Mouse (Mus musculus) retina, postnatal 1 day (tissue): Measurements from ENCODE around the gene Lgr6.

Source experiments
- DNase-seq: peaks from one replicate; pipeline ENCODE4 v3.0.0-alpha.2; 2012

The Lgr6 gene

GRCm38 (mm10) chr1:135105124-135105523 is at the start of gene Lgr6:
TSS of gene Lgr6 (minus strand) at chr1:135105276.
- DNase-seq = peak; percentile 50

GRCm38 (mm10) chr1:135154411-135154959 is 49.4 kb upstream of the Lgr6 start:
- DNase-seq = peak; percentile 93

GRCm38 (mm10) chr1:135154011-135154410 is 48.9 kb upstream of the Lgr6 start:
- no peak for DNase-seq

GRCm38 (mm10) chr1:135148996-135149395 is 43.9 kb upstream of the Lgr6 start:
- DNase-seq = no peak

- no peak for DNase-seq
Observed at GRCm38 (mm10) chr1:135148476-135148875, 43.4 kb upstream of the Lgr6 start.

GRCm38 (mm10) chr1:135147702-135148058 is 42.6 kb upstream of the Lgr6 start:
- DNase-seq = no peak

GRCm38 (mm10) chr1:135146946-135147701 is 42.0 kb upstream of the Lgr6 start:
- DNase-seq = peak; percentile 78

- DNase-seq = peak; percentile 88
Observed at GRCm38 (mm10) chr1:135146077-135146945, 41.2 kb upstream of the Lgr6 start, which contains the start of gene Arl8a. TSS of gene Arl8a (plus strand) at chr1:135146824.

GRCm38 (mm10) chr1:135143940-135144339 is 38.9 kb upstream of the Lgr6 start:
- no peak for DNase-seq

GRCm38 (mm10) chr1:135142452-135142851 is 37.4 kb upstream of the Lgr6 start:
- DNase-seq = no peak

- no peak for DNase-seq
Observed at GRCm38 (mm10) chr1:135139906-135140305, 34.8 kb upstream of the Lgr6 start.

GRCm38 (mm10) chr1:135136500-135136899 is 31.4 kb upstream of the Lgr6 start:
- DNase-seq = peak; percentile 89

GRCm38 (mm10) chr1:135135111-135135787 is 30.2 kb upstream of the Lgr6 start:
- DNase-seq = no peak

GRCm38 (mm10) chr1:135133678-135134435 is 28.8 kb upstream of the Lgr6 start:
- DNase-seq = no peak

- DNase-seq = no peak
Observed at GRCm38 (mm10) chr1:135132893-135133369, 27.9 kb upstream of the Lgr6 start.

- peak; percentile 69 for DNase-seq
Observed at GRCm38 (mm10) chr1:135132473-135132872, 27.4 kb upstream of the Lgr6 start, which contains the start of gene Ptpn7. TSS of gene Ptpn7 (plus strand) at chr1:135132700.

GRCm38 (mm10) chr1:135131560-135131959 is 26.5 kb upstream of the Lgr6 start:
- DNase-seq = no peak

GRCm38 (mm10) chr1:135131034-135131433 is 26.0 kb upstream of the Lgr6 start:
- no peak for DNase-seq

- DNase-seq = no peak
Observed at GRCm38 (mm10) chr1:135130376-135131018, 25.4 kb upstream of the Lgr6 start.

- DNase-seq = no peak
Observed at GRCm38 (mm10) chr1:135129543-135130183, 24.6 kb upstream of the Lgr6 start.

GRCm38 (mm10) chr1:135128986-135129385 is 23.9 kb upstream of the Lgr6 start:
- no peak for DNase-seq
